Mouse (Mus musculus) heart, embryonic 11.5 days (tissue): ENCODE data around the gene Prkci. TPM values are rescaled to one million over a fixed set of nuclear protein-coding genes. Genes with fewer than 3 reads are reported as not detected.

ENCODE experiments used
- ATAC-seq: fragments of 200-750 bp; cut with Nextera tagmentation; replicated peaks from 2 replicates; pipeline ENCODE4 v1.8.0; 2017; ENCODE audit warnings: moderate library complexity; ENCODE audit not compliant: insufficient number of reproducible peaks, low FRiP score, low TSS enrichment
- H3K27ac ChIP-seq: fragments of 300-500 bp; sonication (generic); 2 replicates; pipeline ENCODE4 v1.5.1; 2014; ENCODE audit warnings: mild to moderate bottlenecking, low read depth, low read length
- H3K27me3 ChIP-seq: fragments of 300-500 bp; sonication (generic); 2 replicates; pipeline ENCODE4 v1.6.1; 2014; ENCODE audit warnings: mild to moderate bottlenecking, low read length, mixed read lengths; ENCODE audit not compliant: control insufficient read depth, insufficient read depth
- H3K36me3 ChIP-seq: fragments of 300-500 bp; sonication (generic); 2 replicates; pipeline ENCODE4 v1.6.1; 2014; ENCODE audit warnings: mild to moderate bottlenecking, low read length, moderate library complexity, mixed read lengths; ENCODE audit not compliant: control insufficient read depth, insufficient read depth
- H3K4me1 ChIP-seq: fragments of 300-500 bp; sonication (generic); 2 replicates; pipeline ENCODE4 v1.6.1; 2014; ENCODE audit warnings: low read length; ENCODE audit not compliant: control insufficient read depth, insufficient read depth
- H3K4me2 ChIP-seq: fragments of 300-500 bp; sonication (generic); 2 replicates; pipeline ENCODE4 v1.6.1; 2014; ENCODE audit warnings: mild to moderate bottlenecking, moderate library complexity
- H3K4me3 ChIP-seq: fragments of 300-500 bp; sonication (generic); 2 replicates; pipeline ENCODE4 v1.5.1; 2014; ENCODE audit warnings: low read depth, low read length
- H3K9ac ChIP-seq: fragments of 300-500 bp; sonication (generic); 2 replicates; pipeline ENCODE4 v1.6.1; 2014; ENCODE audit warnings: mild to moderate bottlenecking, low read depth, low read length, moderate library complexity
- H3K9me3 ChIP-seq: fragments of 300-500 bp; sonication (generic); replicated peaks from 2 replicates; pipeline ENCODE4 v1.6.1; 2016; ENCODE audit warnings: low read length; ENCODE audit not compliant: control insufficient read depth
- WGBS: fragments of 180-500 bp; shearing (Covaris S2); extraction: QIAGEN DNeasy Blood & Tissue Kit; methylation state at CpG from one replicate; pipeline ENCODE4 v1.1.7; 2014; ENCODE audit not compliant: insufficient replicate concordance; 5-methylcytosine and 5-hydroxymethylcytosine counted together
- polyA plus RNA-seq: library from polyadenylated mRNA; unstranded; fragments of >200 nt; fragmentation: Nextera tagmentation; extraction: Ambion mirVana; gene quantifications from 2 replicates; pipeline ENCODE4 v1.2.1, GENCODE M21; 2014

Gene Prkci
- polyA plus RNA-seq, 1 experiment from 2014 or later = 20.6 TPM

DNA sequence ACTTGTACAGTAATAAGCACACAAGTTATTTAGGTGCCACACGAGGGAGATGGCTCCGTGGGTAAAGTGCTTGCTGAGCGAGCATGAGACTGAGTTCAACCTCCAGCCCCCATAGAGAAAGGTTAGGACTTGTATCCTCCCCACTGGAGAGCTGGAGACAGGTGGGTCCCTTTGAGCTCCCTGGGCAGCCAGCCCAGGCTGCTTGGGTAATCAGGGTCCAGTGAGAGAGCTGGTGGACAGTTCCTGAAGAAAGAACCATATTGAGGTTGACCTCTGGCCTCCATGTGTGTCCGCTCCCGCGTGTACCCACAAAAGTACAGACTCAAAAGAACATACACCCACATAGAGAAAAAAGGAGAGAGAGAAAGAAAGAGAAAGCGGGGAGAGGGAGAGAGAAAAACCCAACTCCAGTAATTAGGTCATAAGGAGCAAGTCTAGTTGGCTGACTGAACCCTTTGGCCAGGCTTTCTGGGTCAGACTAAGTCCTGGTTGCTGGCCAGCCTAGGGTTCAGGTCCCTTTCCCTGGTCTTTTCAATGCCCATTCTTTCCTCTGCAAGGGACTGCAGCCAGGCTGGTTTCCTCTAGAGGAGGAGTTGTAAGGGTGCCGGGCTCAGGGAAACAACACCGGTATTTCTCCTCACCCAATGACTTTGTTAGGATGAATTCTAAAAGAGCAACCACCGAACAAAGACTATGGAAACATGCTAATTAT is 85.4 kb downstream of the Prkci start:
- H3K27me3 ChIP-seq = no peaks in the 10 kb centered on the region
- no peaks in the 10 kb centered on the region for H3K9me3 ChIP-seq
- WGBS = 85% methylated on average over 10 of the region's 10 CpGs
- H3K9ac ChIP-seq = no peak overlapping the region
- H3K4me2 ChIP-seq = no peak overlapping the region
- no peak for ATAC-seq
- no peak overlapping the region for H3K27ac ChIP-seq
- no peak overlapping the region for H3K4me3 ChIP-seq
- H3K4me1 ChIP-seq = peaks cover 6% of the 10 kb centered on the region; the same call in 1 of the 2 replicates
- no peaks in the 10 kb centered on the region for H3K36me3 ChIP-seq

- Histone ChIP-seq H3K4me1 (peaks cover 6% of the 10 kb centered on the region; the same call in 1 of the 2 replicates), H3K4me2 (no peak overlapping the region), H3K27me3 (no peaks in the 10 kb centered on the region), H3K36me3 (no peaks in the 10 kb centered on the region), H3K27ac (no peak overlapping the region), H3K9ac (no peak overlapping the region), H3K9me3 (no peaks in the 10 kb centered on the region), H3K4me3 (no peak overlapping the region)
- ATAC-seq = no peak
- 81% methylated on average over 12 of the region's 13 CpGs for WGBS
Observed at GRCm38 (mm10) chr3:31082838-31083506, 87.4 kb downstream of the Prkci start.

GRCm38 (mm10) chr3:31083507-31084245 is 88.1 kb downstream of the Prkci start:
- H3K36me3 ChIP-seq = no peaks in the 10 kb centered on the region
- 56% methylated on average over 12 of the region's 12 CpGs for WGBS
- no peak overlapping the region for H3K9ac ChIP-seq
- no peak overlapping the region for H3K4me3 ChIP-seq
- no peak for ATAC-seq
- no peak overlapping the region for H3K4me2 ChIP-seq
- no peak overlapping the region for H3K27ac ChIP-seq
- H3K9me3 ChIP-seq = no peaks in the 10 kb centered on the region
- peaks cover 6% of the 10 kb centered on the region; the same call in 1 of the 2 replicates for H3K4me1 ChIP-seq
- no peaks in the 10 kb centered on the region for H3K27me3 ChIP-seq

DNA sequence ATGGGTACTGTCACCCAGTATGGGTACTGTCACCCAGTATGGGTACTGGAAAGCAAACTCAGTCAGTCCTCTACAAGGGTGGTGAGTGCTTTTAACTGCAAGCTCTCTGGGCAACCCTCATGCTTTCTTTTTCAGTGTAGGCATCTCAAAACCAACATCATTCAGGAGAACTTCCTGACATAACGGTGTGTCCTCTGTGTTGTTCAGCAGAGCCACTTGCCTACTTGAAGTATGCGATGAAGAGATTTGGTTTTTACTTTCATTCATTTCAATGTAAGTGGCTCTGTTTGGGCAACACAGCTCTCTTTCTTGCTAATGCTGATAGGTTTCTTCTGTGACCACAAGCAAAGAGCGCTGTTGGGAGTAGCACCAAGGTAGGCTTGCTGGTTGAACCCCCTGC is 89.5 kb downstream of the Prkci start:
- Histone ChIP-seq H3K27me3 (no peaks in the 10 kb centered on the region; the same call in 1 of the 2 replicates), H3K27ac (no peak overlapping the region), H3K36me3 (no peaks in the 10 kb centered on the region), H3K9me3 (no peaks in the 10 kb centered on the region), H3K4me2 (no peak overlapping the region), H3K4me3 (no peak overlapping the region), H3K4me1 (peaks cover 6% of the 10 kb centered on the region), H3K9ac (no peak overlapping the region)
- ATAC-seq = no peak
- WGBS = 81% methylated on average over 3 of the region's 3 CpGs

DNA sequence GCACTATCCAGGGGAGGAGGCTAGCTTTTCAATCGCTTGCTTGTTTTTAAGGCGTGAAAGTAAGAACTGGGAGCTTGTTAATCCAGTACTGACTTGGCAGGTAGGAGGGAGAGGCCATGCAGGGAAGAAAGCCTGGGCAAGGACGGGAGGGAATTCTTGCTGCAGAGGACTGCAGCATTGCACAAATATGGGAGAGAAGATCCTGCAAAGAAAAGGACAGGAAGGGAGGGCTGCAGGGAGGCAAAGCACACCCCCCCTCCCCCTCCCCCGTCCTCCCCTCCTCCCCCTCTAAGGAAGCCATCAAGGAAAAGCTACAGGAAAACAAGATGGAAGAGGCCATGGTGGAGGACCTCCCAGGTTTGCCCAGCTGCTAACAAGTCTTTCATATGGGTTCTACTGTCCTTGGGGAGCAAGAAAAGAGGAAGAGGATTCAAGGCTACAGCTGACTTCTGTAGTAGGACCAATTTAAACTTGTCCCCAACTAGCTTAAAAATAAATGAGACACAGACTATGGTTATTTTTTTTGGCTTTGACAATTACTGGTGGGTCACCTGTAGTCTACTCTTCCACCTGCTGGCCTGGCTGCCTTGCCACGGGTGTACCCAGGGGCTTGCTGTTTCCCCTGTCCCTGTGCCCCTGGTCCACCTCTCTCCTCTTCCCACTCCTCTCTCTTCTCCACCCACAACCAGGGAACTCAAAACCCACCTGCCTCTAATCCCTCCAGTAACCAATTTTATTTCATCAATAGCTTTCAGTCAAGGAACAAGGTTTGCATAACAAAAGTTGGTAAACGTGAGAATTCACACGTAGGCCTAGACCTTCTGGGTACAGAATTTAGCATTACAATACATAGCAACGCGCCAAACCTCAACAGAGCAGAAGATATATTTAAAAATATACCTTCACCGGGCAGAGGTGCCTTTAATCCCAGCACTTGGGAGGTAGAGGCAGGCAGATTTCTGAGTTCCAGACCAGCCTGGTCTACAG is 93.5 kb downstream of the Prkci start:
- no peak overlapping the region for H3K9ac ChIP-seq
- peaks cover 3% of the 10 kb centered on the region for H3K4me1 ChIP-seq
- H3K36me3 ChIP-seq = no peaks in the 10 kb centered on the region
- no peak overlapping the region for H3K27ac ChIP-seq
- H3K27me3 ChIP-seq = no peaks in the 10 kb centered on the region; the same call in 1 of the 2 replicates
- 41% methylated on average over 10 of the region's 10 CpGs for WGBS
- H3K9me3 ChIP-seq = no peaks in the 10 kb centered on the region
- H3K4me3 ChIP-seq = no peak overlapping the region
- H3K4me2 ChIP-seq = no peak overlapping the region
- ATAC-seq = no peak

GRCm38 (mm10) chr3:31089956-31090355 is 94.4 kb downstream of the Prkci start:
- ATAC-seq = no peak
- Histone ChIP-seq H3K27me3 (no peaks in the 10 kb centered on the region; the same call in 1 of the 2 replicates), H3K4me1 (peaks cover 3% of the 10 kb centered on the region), H3K9me3 (no peaks in the 10 kb centered on the region), H3K36me3 (no peaks in the 10 kb centered on the region), H3K9ac (no peak overlapping the region), H3K4me2 (no peak overlapping the region), H3K27ac (no peak overlapping the region), H3K4me3 (no peak overlapping the region)
- 46% methylated on average over 7 of the region's 7 CpGs for WGBS

DNA sequence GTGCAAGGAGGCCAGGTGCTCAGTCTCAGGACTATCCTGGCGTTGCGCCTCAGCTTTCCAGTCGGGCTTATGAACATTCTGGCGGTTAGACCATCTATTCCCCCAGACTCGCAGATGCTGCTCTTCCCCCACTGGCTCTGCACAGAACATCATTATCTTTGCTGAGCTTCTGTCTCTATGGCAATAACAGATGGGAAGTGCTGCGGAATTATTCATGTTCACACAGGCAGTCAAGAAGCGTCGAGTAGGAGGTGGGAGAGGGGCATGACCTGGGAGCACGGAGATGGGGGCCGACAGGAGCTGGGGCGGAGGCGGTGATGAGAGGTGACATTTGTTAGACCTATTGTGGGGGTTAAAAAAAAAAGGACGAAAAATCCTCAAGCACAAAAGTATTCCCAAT is 97.6 kb downstream of the Prkci start:
- peak overlapping the region; percentile 99 for H3K4me3 ChIP-seq
- ATAC-seq = no peak
- peak overlapping the region; percentile 99 for H3K27ac ChIP-seq
- H3K36me3 ChIP-seq = no peaks in the 10 kb centered on the region
- peak overlapping the region; percentile 95 for H3K9ac ChIP-seq
- peaks cover 13% of the 10 kb centered on the region for H3K4me1 ChIP-seq
- WGBS = 5% methylated on average over 13 of the region's 13 CpGs
- no peaks in the 10 kb centered on the region for H3K9me3 ChIP-seq
- no peaks in the 10 kb centered on the region; the same call in 1 of the 2 replicates for H3K27me3 ChIP-seq
- peak overlapping the region; percentile 76 for H3K4me2 ChIP-seq
